Mouse (Mus musculus) cerebellum, adult 2 months (tissue): ENCODE measurements around the gene Gm11213.

ENCODE experiments used
- CTCF ChIP-seq: fragments of 200-500 bp; IDR thresholded peaks from 2 replicates; pipeline ENCODE4 v1.5.1; 2011; ENCODE audit warnings: low read depth, mild to moderate bottlenecking, control low read depth, low read length, moderate library complexity, borderline replicate concordance; ENCODE audit not compliant: insufficient read depth
- POLR2A ChIP-seq: fragments of 200-500 bp; IDR thresholded peaks from 2 replicates; pipeline ENCODE4 v1.6.1; 2011; ENCODE audit warnings: low read length, control low read depth, borderline replicate concordance; ENCODE audit not compliant: insufficient read depth

GRCm38 (mm10) chr4:63570208-63570781 lies 34.8 kb downstream of the Gm11213 start:
- no peak for TF ChIP-seq POLR2A
- no peak for TF ChIP-seq CTCF
